Mouse (Mus musculus) intestine, embryonic 14.5 days (tissue): ENCODE data around the gene Taf11. TPM values are rescaled to one million over a fixed set of nuclear protein-coding genes. Genes with fewer than 3 reads are reported as not detected.

ENCODE experiments used
- ATAC-seq: fragments of 200-750 bp; cut with Nextera tagmentation; replicated peaks from 2 replicates; pipeline ENCODE4 v1.8.0; 2017; ENCODE audit warnings: low read depth, moderate number of reproducible peaks, moderate TSS enrichment, moderate library complexity; ENCODE audit not compliant: low FRiP score, low TSS enrichment
- DNase-seq: peaks from one replicate; pipeline ENCODE4 v3.0.0-alpha.2; 2018; ENCODE audit warnings: low spot score
- H3K27ac ChIP-seq: fragments of 300-500 bp; sonication (generic); 2 replicates; pipeline ENCODE4 v1.5.1; 2014; ENCODE audit warnings: low read depth, mild to moderate bottlenecking, control low read depth
- H3K27me3 ChIP-seq: fragments of 300-500 bp; sonication (generic); replicated peaks from 2 replicates; pipeline ENCODE4 v1.6.1; 2014; ENCODE audit warnings: low read length, control low read depth; ENCODE audit not compliant: control insufficient read depth, insufficient read depth
- H3K36me3 ChIP-seq: fragments of 300-500 bp; sonication (generic); 2 replicates; pipeline ENCODE4 v1.6.1; 2014; ENCODE audit warnings: low read length, control low read depth; ENCODE audit not compliant: control insufficient read depth, insufficient read depth
- H3K4me1 ChIP-seq: fragments of 300-500 bp; sonication (generic); replicated peaks from 2 replicates; pipeline ENCODE4 v1.6.1; 2014; ENCODE audit warnings: low read length, control low read depth, mixed read lengths; ENCODE audit not compliant: control insufficient read depth, insufficient read depth
- H3K4me2 ChIP-seq: fragments of 300-500 bp; sonication (generic); 2 replicates; pipeline ENCODE4 v1.6.1; 2014; ENCODE audit warnings: low read length
- H3K4me3 ChIP-seq: fragments of 300-500 bp; sonication (generic); 2 replicates; pipeline ENCODE4 v1.5.1; 2014; ENCODE audit warnings: low read depth, low read length, control low read depth, mixed read lengths
- H3K9ac ChIP-seq: fragments of 300-500 bp; sonication (generic); 2 replicates; pipeline ENCODE4 v1.6.1; 2014; ENCODE audit warnings: mild to moderate bottlenecking, low read length
- H3K9me3 ChIP-seq: fragments of 300-500 bp; sonication (generic); 2 replicates; pipeline ENCODE4 v1.6.1; 2016; ENCODE audit warnings: low read length, control low read depth; ENCODE audit not compliant: control insufficient read depth
- WGBS: fragments of 180-500 bp; shearing (Covaris S2); extraction: QIAGEN DNeasy Blood & Tissue Kit; methylation state at CpG from one replicate; pipeline ENCODE4 v1.1.7; 2014; 5-methylcytosine and 5-hydroxymethylcytosine counted together
- polyA plus RNA-seq: library from polyadenylated mRNA; unstranded; fragments of >200 nt; fragmentation: Nextera tagmentation; extraction: Ambion mirVana; gene quantifications from 2 replicates; pipeline ENCODE4 v1.2.1, GENCODE M21; 2014

Taf11 gene
- polyA plus RNA-seq, 1 experiment from 2014 or later: 59.7 TPM

DNA sequence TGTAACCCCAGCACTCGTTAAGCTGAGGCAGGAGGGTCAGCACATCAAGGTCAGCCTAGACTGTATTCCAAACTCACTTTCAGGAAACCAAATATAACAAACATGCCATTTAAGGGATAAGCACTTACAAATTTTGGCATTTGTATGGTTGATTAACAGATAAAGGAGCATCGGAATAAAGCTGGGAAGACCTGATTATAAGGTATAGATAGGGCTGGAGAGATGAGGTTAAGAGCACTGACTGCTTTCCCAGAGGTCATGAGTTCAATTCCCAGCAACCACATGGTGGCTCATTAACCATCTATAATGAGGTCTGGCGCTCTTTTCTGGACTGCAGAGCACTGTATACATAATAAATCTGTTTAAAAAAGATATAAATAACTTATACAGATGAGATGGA, 36.1 kb downstream of the Taf11 start:
- Histone ChIP-seq H3K4me1 (no peaks in the 10 kb centered on the region; the same call in 1 of the 2 replicates), H3K36me3 (peaks cover 10% of the 10 kb centered on the region; the same call in 1 of the 2 replicates), H3K27me3 (no peaks in the 10 kb centered on the region), H3K9ac (no peak overlapping the region), H3K27ac (no peak overlapping the region), H3K4me2 (no peak overlapping the region), H3K9me3 (no peaks in the 10 kb centered on the region), H3K4me3 (no peak overlapping the region)
- no peak for DNase-seq
- ATAC-seq: no peak
- WGBS: 58% methylated on average over 3 of the region's 3 CpGs

DNA sequence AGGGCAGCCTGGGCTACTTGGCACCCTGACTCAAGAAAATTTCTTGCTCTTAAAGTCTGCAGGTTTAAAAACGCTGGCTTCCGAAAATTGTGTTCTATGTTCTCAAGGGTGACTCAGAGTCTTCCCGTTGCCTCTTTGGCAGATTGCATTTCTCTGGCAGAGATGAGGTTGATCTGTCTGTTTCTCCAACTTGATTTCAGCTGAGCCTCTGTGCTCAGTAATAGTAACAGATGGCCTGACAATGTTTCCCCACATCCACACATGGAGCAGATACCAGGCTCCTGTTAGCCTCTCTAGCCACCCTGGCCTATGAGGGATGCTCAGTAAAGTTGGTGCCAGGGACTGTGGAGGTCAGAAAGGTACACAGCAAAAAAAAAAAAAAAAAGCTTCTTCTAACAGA, 37.8 kb downstream of the Taf11 start:
- H3K27me3 ChIP-seq: no peaks in the 10 kb centered on the region
- WGBS: 92% methylated on average over 3 of the region's 3 CpGs
- H3K4me3 ChIP-seq: no peak overlapping the region
- no peak overlapping the region for H3K9ac ChIP-seq
- H3K4me2 ChIP-seq: no peak overlapping the region
- H3K27ac ChIP-seq: no peak overlapping the region
- H3K4me1 ChIP-seq: no peaks in the 10 kb centered on the region; the same call in 1 of the 2 replicates
- peaks cover 4% of the 10 kb centered on the region; the same call in 1 of the 2 replicates for H3K36me3 ChIP-seq
- no peaks in the 10 kb centered on the region for H3K9me3 ChIP-seq
- DNase-seq (no peak), ATAC-seq (no peak)

DNA sequence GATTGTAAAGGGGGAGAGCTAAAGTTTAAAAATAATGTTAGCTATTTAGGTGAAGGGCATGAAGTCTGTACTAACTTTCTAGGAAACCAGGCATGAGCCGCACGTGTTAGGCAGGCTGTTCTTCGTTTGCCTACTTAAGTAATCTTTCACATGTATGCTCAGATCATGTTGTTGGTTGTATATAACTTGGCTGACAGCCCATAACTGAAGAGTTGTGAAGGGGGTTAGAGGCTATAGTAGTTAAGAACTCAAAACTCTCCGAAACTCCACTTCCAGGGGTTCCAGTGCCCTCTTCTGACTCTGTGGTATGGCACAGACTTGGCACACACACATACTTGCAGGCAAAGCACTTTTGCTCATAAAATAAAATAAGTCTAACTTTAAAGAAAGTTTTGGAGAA, 42.9 kb downstream of the Taf11 start:
- no peak overlapping the region for H3K4me2 ChIP-seq
- no peak overlapping the region for H3K4me3 ChIP-seq
- H3K4me1 ChIP-seq: no peaks in the 10 kb centered on the region
- no peak overlapping the region for H3K27ac ChIP-seq
- H3K9me3 ChIP-seq: no peaks in the 10 kb centered on the region
- no peaks in the 10 kb centered on the region for H3K27me3 ChIP-seq
- no peaks in the 10 kb centered on the region for H3K36me3 ChIP-seq
- no peak overlapping the region for H3K9ac ChIP-seq
- WGBS: 70% methylated on average over 4 of the region's 4 CpGs
- ATAC-seq (no peak), DNase-seq (no peak)

DNA sequence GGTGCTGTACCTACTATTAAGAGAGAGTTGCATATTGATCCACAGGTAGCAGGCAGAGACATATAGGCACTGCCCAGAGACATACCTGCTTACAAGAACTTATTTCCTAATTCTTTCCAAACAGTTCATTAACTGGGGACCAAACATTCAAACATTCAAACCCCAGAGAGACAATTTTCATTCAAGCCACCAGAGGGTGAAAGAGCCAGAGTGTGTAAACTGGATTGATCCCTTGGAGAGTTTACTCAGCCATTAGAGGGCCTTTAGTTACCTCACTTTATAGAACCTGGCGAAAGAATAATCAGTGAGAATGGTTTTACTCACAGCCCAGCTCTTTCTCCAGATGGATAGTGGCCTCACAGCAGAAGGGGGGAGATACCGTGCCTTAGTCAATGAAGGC, 44.2 kb downstream of the Taf11 start:
- DNase-seq: no peak

DNA sequence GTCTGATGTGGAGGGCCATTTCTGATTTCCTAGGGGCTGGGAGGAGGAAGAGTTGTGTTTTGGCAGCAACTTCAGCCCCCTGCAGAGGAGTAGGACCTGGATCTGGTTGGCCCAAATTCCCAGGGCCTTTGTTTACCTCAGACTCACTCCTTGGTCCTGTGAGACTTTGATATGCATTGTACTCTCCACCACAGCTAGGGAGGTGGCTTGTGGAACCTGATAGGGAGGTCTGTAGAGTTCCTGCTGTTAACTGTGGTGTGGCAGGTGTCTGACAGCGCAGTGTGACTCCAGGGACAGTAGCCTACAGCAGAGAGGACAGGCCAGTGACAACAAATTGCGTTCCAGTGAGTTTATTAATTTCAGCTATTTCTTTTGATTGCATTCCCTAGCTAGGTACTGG, 50.5 kb downstream of the Taf11 start:
- WGBS: 48% methylated on average over 2 of the region's 2 CpGs
- Histone ChIP-seq H3K36me3 (peaks cover 3% of the 10 kb centered on the region; the same call in 1 of the 2 replicates), H3K4me1 (peaks cover 15% of the 10 kb centered on the region), H3K27ac (no peak overlapping the region), H3K4me3 (no peak overlapping the region), H3K9me3 (no peaks in the 10 kb centered on the region), H3K9ac (no peak overlapping the region), H3K4me2 (no peak overlapping the region), H3K27me3 (no peaks in the 10 kb centered on the region)
- DNase-seq (no peak), ATAC-seq (no peak)

More for the DNA sequence above, 44.2 kb downstream of the Taf11 start:
- no peaks in the 10 kb centered on the region for H3K36me3 ChIP-seq
- ATAC-seq: no peak
- H3K4me3 ChIP-seq: no peak overlapping the region
- H3K27ac ChIP-seq: no peak overlapping the region
- no peaks in the 10 kb centered on the region for H3K4me1 ChIP-seq
- H3K4me2 ChIP-seq: no peak overlapping the region
- no peaks in the 10 kb centered on the region for H3K9me3 ChIP-seq
- no peaks in the 10 kb centered on the region for H3K27me3 ChIP-seq
- WGBS: 79% methylated on average over 2 of the region's 2 CpGs
- H3K9ac ChIP-seq: no peak overlapping the region

DNA sequence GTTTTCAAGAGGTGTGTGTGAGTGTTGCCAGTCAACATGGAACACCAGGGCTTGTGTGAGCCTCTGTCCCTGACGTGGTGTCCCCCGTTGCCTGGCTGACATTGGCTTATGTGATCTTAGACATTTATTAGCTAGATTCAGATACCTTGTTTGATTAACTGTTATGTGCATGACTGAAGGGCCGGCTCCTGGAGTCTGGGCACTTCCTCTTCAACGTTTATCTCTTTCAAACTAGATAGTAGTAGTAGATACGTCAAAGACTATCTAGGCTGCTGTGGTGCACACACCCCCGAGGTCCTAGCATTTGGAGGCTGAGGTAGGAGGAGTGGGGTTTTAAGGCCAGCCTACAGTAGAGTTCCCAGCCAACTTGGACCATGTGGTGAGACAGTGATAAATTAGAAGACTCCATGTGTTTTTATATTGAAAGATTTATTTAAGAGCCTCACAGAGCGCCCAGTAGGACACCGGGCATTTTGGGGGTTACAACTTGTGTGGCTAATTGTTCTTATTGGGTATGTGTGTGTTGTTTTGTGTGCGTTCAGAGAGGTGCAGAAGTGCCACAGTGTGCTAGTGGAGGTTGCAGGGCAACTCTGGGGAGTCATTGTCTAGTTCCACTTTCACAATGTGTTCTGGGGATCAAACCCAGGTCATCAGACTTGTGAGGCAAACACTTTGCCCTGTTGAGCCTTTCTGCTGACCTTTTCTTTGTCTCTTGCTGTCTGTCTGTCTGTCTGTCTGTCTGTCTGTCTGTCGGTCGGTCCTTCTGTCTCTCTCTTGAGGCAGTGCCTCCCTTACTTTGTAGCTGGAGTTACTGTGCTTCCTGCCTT, 51.8 kb downstream of the Taf11 start:
- Histone ChIP-seq H3K9me3 (no peaks in the 10 kb centered on the region), H3K4me1 (peaks cover 15% of the 10 kb centered on the region), H3K9ac (peak overlapping the region; percentile 87; the same call in 1 of the 2 replicates), H3K4me2 (peak overlapping the region; percentile 93), H3K27me3 (no peaks in the 10 kb centered on the region), H3K4me3 (peak overlapping the region; percentile 94), H3K27ac (no peak overlapping the region), H3K36me3 (peaks cover 12% of the 10 kb centered on the region)
- DNase-seq: no peak
- 44% methylated on average over 11 of the region's 11 CpGs for WGBS
- ATAC-seq: no peak

DNA sequence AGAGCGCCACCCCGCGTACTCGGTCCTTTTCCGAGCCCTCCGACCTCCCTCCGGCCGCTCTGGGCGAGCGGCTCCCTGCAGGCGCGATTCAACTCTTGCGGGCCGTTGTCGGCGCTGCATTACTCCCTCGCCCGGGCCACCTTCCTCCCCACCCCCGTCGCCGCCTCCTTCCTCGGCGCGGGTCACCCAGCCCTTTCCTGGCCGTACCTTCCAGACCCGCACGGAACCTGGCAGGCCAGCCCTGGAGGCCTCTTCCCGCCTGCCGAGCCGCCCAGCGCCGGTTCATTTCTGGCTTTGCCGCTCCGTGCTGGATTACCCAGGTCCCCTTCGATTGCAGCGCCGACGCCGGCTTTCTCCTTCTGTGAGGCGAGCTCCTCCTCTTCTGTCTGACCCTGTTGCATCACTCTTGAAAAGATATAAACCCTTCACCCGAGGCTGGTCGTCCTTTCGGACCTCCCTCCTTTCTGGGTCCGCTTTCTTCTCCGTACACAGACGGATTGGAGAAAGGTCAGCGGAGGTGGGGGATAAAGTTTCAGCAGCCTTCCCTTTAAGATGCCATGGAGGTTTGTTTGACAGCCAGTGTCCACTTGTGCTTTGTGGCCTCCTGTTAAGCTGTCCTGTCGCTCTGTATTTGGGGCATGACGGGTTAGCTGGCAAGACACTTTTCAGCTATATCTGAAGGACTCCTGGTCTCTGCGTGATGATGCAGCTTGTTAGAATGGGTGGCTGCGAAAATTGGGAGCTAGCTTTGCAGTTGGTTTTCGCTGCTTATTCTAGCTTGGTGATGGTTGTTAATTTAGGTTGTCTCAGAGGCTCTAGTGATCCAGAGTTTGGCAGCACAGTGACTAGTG, 52.6 kb downstream of the Taf11 start:
- Histone ChIP-seq H3K27ac (peak overlapping the region; percentile 71), H3K36me3 (peaks cover 20% of the 10 kb centered on the region), H3K4me3 (peak overlapping the region; percentile 94), H3K9me3 (no peaks in the 10 kb centered on the region), H3K4me2 (peak overlapping the region; percentile 93), H3K4me1 (peaks cover 15% of the 10 kb centered on the region), H3K9ac (peak overlapping the region; percentile 87), H3K27me3 (no peaks in the 10 kb centered on the region)
- DNase-seq (peak; percentile 88), ATAC-seq (peak; percentile 59)
- WGBS: 1% methylated on average over 50 of the region's 52 CpGs

DNA sequence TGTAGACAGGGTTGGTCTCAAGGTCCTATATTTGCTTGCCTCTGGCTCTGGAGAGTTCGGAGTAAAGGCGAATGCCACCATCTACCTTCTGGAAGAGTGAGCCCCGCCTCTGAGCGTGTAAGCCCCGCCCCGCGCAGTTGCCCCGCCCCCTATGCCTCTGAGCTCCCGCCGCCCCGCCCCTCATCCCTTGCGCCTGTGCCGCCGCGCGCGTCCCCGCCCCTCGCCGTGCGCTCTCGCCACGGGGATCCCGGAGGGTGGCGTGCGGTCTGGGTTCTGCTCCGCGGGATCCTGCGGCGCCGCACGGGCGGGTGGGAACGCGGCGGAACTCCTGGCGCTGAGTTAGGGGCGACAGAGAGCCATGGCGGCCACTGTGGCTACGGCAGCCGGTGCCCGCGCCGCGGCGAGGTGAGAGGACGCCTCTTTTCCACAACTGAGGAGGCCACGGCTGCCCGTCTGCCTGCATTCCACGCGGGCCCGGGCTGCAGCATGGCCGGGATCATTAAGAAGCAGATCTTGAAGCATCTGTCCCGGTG, 53.3 kb downstream of the Taf11 start, which contains the start of gene Uhrf1bp1:
Gene Uhrf1bp1 (plus strand): TSS at position 177 of the 533 bp plus-strand sequence.
- Histone ChIP-seq H3K4me3 (peak within 1 kb of the TSS; percentile 94), H3K27ac (peak within 1 kb of the TSS; percentile 71), H3K4me2 (peak within 1 kb of the TSS; percentile 93), H3K4me1 (peaks cover 15% of the 10 kb centered on the region), H3K36me3 (peaks cover 24% of the 10 kb centered on the region), H3K9ac (peak within 1 kb of the TSS; percentile 87), H3K27me3 (no peaks in the 10 kb centered on the region), H3K9me3 (no peaks in the 10 kb centered on the region)
- WGBS: under 1% methylated on average over 48 of the region's 54 CpGs
- DNase-seq (peak; percentile 91), ATAC-seq (peak; percentile 79)
